Mouse (Mus musculus) thymus, adult 2 months (tissue): ENCODE data around the gene Pi4k2a.

Source experiments
- CTCF ChIP-seq: fragments of 200-500 bp; IDR thresholded peaks from 2 replicates; pipeline ENCODE4 v1.5.1; 2012; ENCODE audit warnings: mild to moderate bottlenecking, control low read depth, low read length, moderate library complexity, borderline replicate concordance; ENCODE audit not compliant: control insufficient read depth, poor library complexity, insufficient read depth; ENCODE audit errors: extremely low read depth
- POLR2A ChIP-seq: fragments of 200-500 bp; IDR thresholded peaks from 2 replicates; pipeline ENCODE4 v1.6.1; 2012; ENCODE audit warnings: mild to moderate bottlenecking, low read length, control low read depth, moderate library complexity; ENCODE audit not compliant: control insufficient read depth, poor library complexity, insufficient read depth; ENCODE audit errors: extremely low read depth

- TF ChIP-seq CTCF (no peak), POLR2A (no peak)
Measured at GRCm38 (mm10) chr19:42147170-42147768, 57.0 kb downstream of the Pi4k2a start, which contains the start of gene Marveld1.
